9 mouse cellular contexts compared by ENCODE assay signal in genomic region chr12:27341871-27342690, GRCm38 (mm10). TPM values are rescaled to one million over a fixed set of nuclear protein-coding genes. Genes with fewer than 3 reads are reported as not detected.
A peak's percentile ranks its signal among the peaks of the same experiment; 100 is the strongest.
DNase-seq lines count a peak whose midpoint lies in the region; ATAC-seq lines count a peak whose summit lies in the region.
"Had no signal": no experiment of that assay in that cellular context is flagged by ENCODE, and none has a peak within 500 bp of the region (broad histone marks: within the 10 kb centered on the region; RNA-seq: fewer than 3 reads in every experiment).

Gene Sox11, minus strand, starts transcription at chr12:27342574.

- H3K4me1 ChIP-seq in kidney, embryonic 14.5 days (ENCODE audit: control insufficient read depth, insufficient read depth, low read length) = peaks cover 4% of the 10 kb centered on the region; the same call in 1 of the 2 replicates
- peaks cover 15% of the 10 kb centered on the region for H3K4me1 ChIP-seq in limb, embryonic 13.5 days
- H3K4me1 ChIP-seq in neural tube, embryonic 11.5 days (ENCODE audit: control insufficient read depth, insufficient read depth, low read length) = no peaks in the 10 kb centered on the region; the same call in 1 of the 2 replicates

- H3K9ac ChIP-seq in kidney, embryonic 14.5 days (ENCODE audit: low read depth, low read length) = peak within 1 kb of the TSS; percentile 97
- H3K9ac ChIP-seq in limb, embryonic 13.5 days = peak within 1 kb of the TSS; percentile 100
- H3K9ac ChIP-seq in neural tube, embryonic 11.5 days (ENCODE audit: low read length) = peak within 1 kb of the TSS; percentile 100

- no peaks in the 10 kb centered on the region for H3K9me3 ChIP-seq in kidney, embryonic 14.5 days (ENCODE audit: control insufficient read depth, low read length)
- no peaks in the 10 kb centered on the region for H3K9me3 ChIP-seq in limb, embryonic 13.5 days
- H3K9me3 ChIP-seq in neural tube, embryonic 11.5 days (ENCODE audit: control insufficient read depth, low read length) = no peaks in the 10 kb centered on the region

- peak; percentile 3 for DNase-seq in cerebellum, adult 11-12 months
- no peak for DNase-seq in cerebellum, adult 9-10 months
- peak; percentile 5 to 6 for DNase-seq in adrenal gland, postnatal 4 days (ENCODE audit: low spot score in 2 of 2)
- DNase-seq in frontal cortex, postnatal 25 days (ENCODE audit: low spot score in 2 of 2) = peak; percentile 51 to 60
- DNase-seq in neural tube, embryonic 11.5 days (ENCODE audit: low spot score) = no peak
- no peak for DNase-seq in retina, embryonic 14.5 days (ENCODE audit: low spot score)

- no peaks in the 10 kb centered on the region; the same call in 1 of the 2 replicates for H3K36me3 ChIP-seq in kidney, embryonic 14.5 days (ENCODE audit: control insufficient read depth, insufficient read depth, low read length)
- peaks cover 9% of the 10 kb centered on the region; the same call in 1 of the 2 replicates for H3K36me3 ChIP-seq in limb, embryonic 13.5 days
- H3K36me3 ChIP-seq in neural tube, embryonic 11.5 days (ENCODE audit: control insufficient read depth, insufficient read depth, low read length) = no peaks in the 10 kb centered on the region

- peak; percentile 47 for ATAC-seq in kidney, embryonic 14.5 days (ENCODE audit: low FRiP score, low TSS enrichment)
- ATAC-seq in limb, embryonic 13.5 days (ENCODE audit: low FRiP score, low read depth) = peak; percentile 31
- peak; percentile 35 for ATAC-seq in neural tube, embryonic 11.5 days (ENCODE audit: insufficient read depth, low FRiP score, low TSS enrichment)

- H3K4me3 ChIP-seq in kidney, embryonic 14.5 days (ENCODE audit: low read length) = peak within 1 kb of the TSS; percentile 99
- peak within 1 kb of the TSS; percentile 99 for H3K4me3 ChIP-seq in limb, embryonic 13.5 days
- peak within 1 kb of the TSS; percentile 99 for H3K4me3 ChIP-seq in neural tube, embryonic 11.5 days (ENCODE audit: low read depth, low read length)

- H3K27ac ChIP-seq in kidney, embryonic 14.5 days (ENCODE audit: low read depth, low read length) = peak within 1 kb of the TSS; percentile 93
- H3K27ac ChIP-seq in limb, embryonic 13.5 days = peak within 1 kb of the TSS; percentile 100
- peak within 1 kb of the TSS; percentile 100 for H3K27ac ChIP-seq in neural tube, embryonic 11.5 days (ENCODE audit: low read depth, low read length)

- under 1% methylated on average over 78 of the region's 95 CpGs for WGBS in kidney, embryonic 14.5 days
- under 1% methylated on average over 78 of the region's 95 CpGs for WGBS in limb, embryonic 13.5 days
- WGBS in neural tube, embryonic 11.5 days = under 1% methylated on average over 75 of the region's 95 CpGs

- no peaks in the 10 kb centered on the region for H3K27me3 ChIP-seq in kidney, embryonic 14.5 days (ENCODE audit: control insufficient read depth, insufficient read depth, low read length)
- H3K27me3 ChIP-seq in limb, embryonic 13.5 days = no peaks in the 10 kb centered on the region
- no peaks in the 10 kb centered on the region for H3K27me3 ChIP-seq in neural tube, embryonic 11.5 days (ENCODE audit: control insufficient read depth, insufficient read depth, low read length)

- H3K4me2 ChIP-seq in kidney, embryonic 14.5 days (replicated peaks; ENCODE audit: low read depth, low read length) = peak within 1 kb of the TSS; percentile 81
- peak within 1 kb of the TSS; percentile 70 for H3K4me2 ChIP-seq in limb, embryonic 13.5 days (replicated peaks)
- H3K4me2 ChIP-seq in neural tube, embryonic 11.5 days (ENCODE audit: low read depth) = peak within 1 kb of the TSS; percentile 50

RNA-seq across cellular contexts. Expression of gene Sox11, which starts in this region (rescaled TPM):
- 1 to 10 TPM; 5.5 to 9.5 TPM for total RNA-seq in adrenal gland, postnatal 4 days (2021)
- polyA plus RNA-seq in kidney, embryonic 14.5 days (2014; fragmentation: Nextera tagmentation; extraction: Ambion mirVana) = 109 and 115 TPM in 2 replicates
- polyA plus RNA-seq in limb, embryonic 13.5 days (2015; fragmentation: Nextera tagmentation; extraction: Ambion mirVana) = 213 and 220 TPM in 2 replicates
- 589 and 601 TPM in 2 replicates for polyA plus RNA-seq in neural tube, embryonic 11.5 days (2014; fragmentation: Nextera tagmentation; extraction: Ambion mirVana)
- total RNA-seq: hematopoietic stem cell, adult 5-6 weeks had no signal

Comparison
In these comparisons a context has a peak if more than half of its experiments do, and no peak if none do; other contexts are left out.
1. DNase-seq: peak in cerebellum, adult 11-12 months (single experiment), adrenal gland, postnatal 4 days (2 of 2) and frontal cortex, postnatal 25 days (2 of 2); none in cerebellum, adult 9-10 months (single experiment), neural tube, embryonic 11.5 days (single experiment) and retina, embryonic 14.5 days (single experiment).
2. Peak in every context shown above with its lines, with median percentiles within 50 percentile points of each other: ATAC-seq, H3K27ac ChIP-seq, H3K4me2 ChIP-seq, H3K4me3 ChIP-seq and H3K9ac ChIP-seq.